Mouse (Mus musculus) embryonic fibroblast, embryonic 13.5 days (primary cell): ENCODE measurements around the gene Mrpl58. TPM values are rescaled to one million over a fixed set of nuclear protein-coding genes. Genes with fewer than 3 reads are reported as not detected.

ENCODE experiments used
- H3K27ac ChIP-seq: 2 replicates; pipeline ENCODE4 v1.5.1; 2012; ENCODE audit warnings: low read length, control low read depth, inconsistent platforms; ENCODE audit not compliant: insufficient read depth
- H3K4me1 ChIP-seq: 2 replicates; pipeline ENCODE4 v1.6.1; 2011; ENCODE audit warnings: low read length; ENCODE audit not compliant: control insufficient read depth, insufficient read depth
- H3K4me3 ChIP-seq: 2 replicates; pipeline ENCODE4 v1.5.1; 2011; ENCODE audit warnings: mild to moderate bottlenecking, control low read depth, low read length; ENCODE audit not compliant: insufficient read depth
- CTCF ChIP-seq: IDR thresholded peaks from 2 replicates; pipeline ENCODE4 v1.5.1; 2011; ENCODE audit warnings: mild to moderate bottlenecking, control low read depth, low read length, moderate library complexity, borderline replicate concordance; ENCODE audit not compliant: insufficient read depth
- POLR2A ChIP-seq: IDR thresholded peaks from 2 replicates; pipeline ENCODE4 v1.6.1; 2011; ENCODE audit warnings: low read depth, mild to moderate bottlenecking, control low read depth, low read length, moderate library complexity
- polyA plus RNA-seq: library from polyadenylated mRNA; stranded (reverse); fragments of >200 nt; gene quantifications from 2 replicates; pipeline ENCODE4 v1.2.4, GENCODE M21; 2011; ENCODE audit warnings: low read depth; ENCODE audit not compliant: missing spikeins, insufficient read length

Gene Mrpl58
- polyA plus RNA-seq, 1 experiment: 46.6 TPM

GRCm38 (mm10) chr11:115400630-115401391 lies 2.7 kb upstream of the Mrpl58 start:
- TF ChIP-seq POLR2A (no peak), CTCF (no peak)
- Histone ChIP-seq H3K27ac (no peak overlapping the region), H3K4me3 (no peak overlapping the region), H3K4me1 (0 out of 2 replicates have a peak, but pooled peaks cover 2% of the 10 kb centered on the region)

GRCm38 (mm10) chr11:115405723-115406122 lies 2.2 kb downstream of the Mrpl58 start:
- Histone ChIP-seq H3K27ac (no peak overlapping the region), H3K4me3 (no peak overlapping the region), H3K4me1 (0 out of 2 replicates have a peak, but pooled peaks cover 2% of the 10 kb centered on the region)
- TF ChIP-seq POLR2A (no peak), CTCF (no peak)

GRCm38 (mm10) chr11:115406858-115407401 lies 3.4 kb downstream of the Mrpl58 start:
- TF ChIP-seq CTCF: no peak
- TF ChIP-seq POLR2A: no peak
- Histone ChIP-seq H3K4me3 (no peak overlapping the region), H3K27ac (no peak overlapping the region), H3K4me1 (0 out of 2 replicates have a peak, but pooled peaks cover 2% of the 10 kb centered on the region)

GRCm38 (mm10) chr11:115408266-115408920 lies 4.8 kb downstream of the Mrpl58 start:
- no peak for TF ChIP-seq POLR2A
- TF ChIP-seq CTCF: no peak
- H3K4me1 ChIP-seq: 0 out of 2 replicates have a peak, but pooled peaks cover 2% of the 10 kb centered on the region
- no peak overlapping the region for H3K27ac ChIP-seq
- H3K4me3 ChIP-seq: no peak overlapping the region

GRCm38 (mm10) chr11:115409556-115409955 lies 6.0 kb downstream of the Mrpl58 start:
- TF ChIP-seq CTCF (no peak), POLR2A (no peak)
- Histone ChIP-seq H3K4me3 (no peak overlapping the region), H3K4me1 (0 out of 2 replicates have a peak, but pooled peaks cover 1% of the 10 kb centered on the region), H3K27ac (no peak overlapping the region)

GRCm38 (mm10) chr11:115419531-115420237 lies 16.1 kb downstream of the Mrpl58 start, which contains the start of the genes Atp5h and Kctd2:
TSS of gene Atp5h (minus strand) at chr11:115419962.
TSS of gene Kctd2 (plus strand) at chr11:115420128.
- Histone ChIP-seq H3K4me3 (peak within 1 kb of the TSS; percentile 96), H3K27ac (peak within 1 kb of the TSS; percentile 2; the same call in 1 of the 2 replicates), H3K4me1 (peaks cover 6% of the 10 kb centered on the region)
- TF ChIP-seq POLR2A (peak; percentile 73), CTCF (no peak)

GRCm38 (mm10) chr11:115420336-115421190 lies 17.0 kb downstream of the Mrpl58 start:
- TF ChIP-seq CTCF (no peak), POLR2A (peak; percentile 35; the same call in 1 of the 2 replicates)
- peak overlapping the region; percentile 74 for H3K4me3 ChIP-seq

GRCm38 (mm10) chr11:115421328-115421727 lies 17.8 kb downstream of the Mrpl58 start:
- TF ChIP-seq CTCF (no peak), POLR2A (no peak)
- Histone ChIP-seq H3K27ac (no peak overlapping the region), H3K4me1 (peaks cover 6% of the 10 kb centered on the region), H3K4me3 (peak overlapping the region; percentile 74; the same call in 1 of the 2 replicates)

More at GRCm38 (mm10) chr11:115420336-115421190, 17.0 kb downstream of the Mrpl58 start:
- Histone ChIP-seq H3K27ac (peak overlapping the region; percentile 2; the same call in 1 of the 2 replicates), H3K4me1 (peaks cover 6% of the 10 kb centered on the region)
